Mouse (Mus musculus) midbrain, embryonic 13.5 days (tissue): ENCODE results near the gene Sept3. TPM values are rescaled to one million over a fixed set of nuclear protein-coding genes. Genes with fewer than 3 reads are reported as not detected.
A peak's percentile ranks its signal among the peaks of the same experiment; 100 is the strongest.
"Not testable (repeated sequence)": the region's sequence is repeated elsewhere in the genome, so short reads cannot be mapped to it uniquely, and the experiment has no call there.

Experiments
- ATAC-seq: fragments of 200-750 bp; cut with Nextera tagmentation; 2 replicates; pipeline ENCODE4 v1.8.0; 2017; ENCODE audit warnings: mild to moderate bottlenecking, moderate TSS enrichment, moderate library complexity
- H3K27ac ChIP-seq: fragments of 300-500 bp; sonication (generic); 2 replicates; pipeline ENCODE4 v1.5.1; 2015; ENCODE audit warnings: inconsistent platforms, mild to moderate bottlenecking, moderate library complexity
- H3K27me3 ChIP-seq: fragments of 300-500 bp; sonication (generic); 2 replicates; pipeline ENCODE4 v1.6.1; 2015; ENCODE audit warnings: mild to moderate bottlenecking, inconsistent platforms
- H3K36me3 ChIP-seq: fragments of 300-500 bp; sonication (generic); 2 replicates; pipeline ENCODE4 v1.6.1; 2015; ENCODE audit warnings: mild to moderate bottlenecking, inconsistent platforms
- H3K4me1 ChIP-seq: fragments of 300-500 bp; sonication (generic); replicated peaks from 2 replicates; pipeline ENCODE4 v1.6.1; 2015; ENCODE audit warnings: inconsistent platforms
- H3K4me2 ChIP-seq: fragments of 300-500 bp; sonication (generic); replicated peaks from 2 replicates; pipeline ENCODE4 v1.6.1; 2015; ENCODE audit warnings: moderate library complexity, mild to moderate bottlenecking, inconsistent platforms
- H3K4me3 ChIP-seq: fragments of 300-500 bp; sonication (generic); replicated peaks from 2 replicates; pipeline ENCODE4 v1.5.1; 2015; ENCODE audit warnings: mild to moderate bottlenecking, inconsistent platforms
- H3K9ac ChIP-seq: fragments of 300-500 bp; sonication (generic); replicated peaks from 2 replicates; pipeline ENCODE4 v1.6.1; 2015; ENCODE audit warnings: mild to moderate bottlenecking, inconsistent platforms
- H3K9me3 ChIP-seq: fragments of 300-500 bp; sonication (generic); 2 replicates; pipeline ENCODE4 v1.6.1; 2016; ENCODE audit warnings: mild to moderate bottlenecking, inconsistent platforms
- WGBS: fragments of 180-500 bp; shearing (Covaris S2); methylation state at CpG from one replicate; pipeline ENCODE4 v1.1.7; 2015; 5-methylcytosine and 5-hydroxymethylcytosine counted together
- polyA plus RNA-seq: library from polyadenylated mRNA; unstranded; fragments of >200 nt; fragmentation: Nextera tagmentation; extraction: Ambion mirVana; gene quantifications from 2 replicates; pipeline ENCODE4 v1.2.1, GENCODE M21; 2015

The Sept3 gene
- polyA plus RNA-seq, 1 experiment from 2014 or later, result 349 TPM

DNA sequence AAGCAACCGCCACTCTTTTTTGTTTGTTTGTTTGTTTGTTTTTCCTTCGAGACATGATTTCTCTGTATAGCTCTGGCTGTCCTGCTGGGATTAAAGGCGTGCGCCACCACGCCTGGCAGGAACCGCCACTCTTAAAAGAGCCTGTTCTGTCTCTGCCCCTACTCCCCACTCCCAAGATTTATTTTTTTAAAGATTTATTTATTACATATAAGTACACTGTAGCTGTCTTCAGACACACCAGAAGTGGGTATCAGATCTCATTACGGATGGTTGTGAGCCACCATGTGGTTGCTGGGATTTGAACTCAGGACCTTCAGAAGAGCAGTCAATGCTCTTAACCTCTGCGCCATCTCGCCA lies 29.9 kb upstream of the Sept3 start:
- H3K9ac ChIP-seq, result peak overlapping the region; percentile 65
- peak overlapping the region; percentile 77 for H3K27ac ChIP-seq
- WGBS, result 27% methylated on average over 9 of the region's 9 CpGs
- ATAC-seq, result peak; percentile 65
- not testable (repeated sequence) for H3K27me3 ChIP-seq, H3K4me1 ChIP-seq, H3K36me3 ChIP-seq, H3K9me3 ChIP-seq
- peak overlapping the region; percentile 75 for H3K4me3 ChIP-seq
- peak overlapping the region; percentile 81 for H3K4me2 ChIP-seq

DNA sequence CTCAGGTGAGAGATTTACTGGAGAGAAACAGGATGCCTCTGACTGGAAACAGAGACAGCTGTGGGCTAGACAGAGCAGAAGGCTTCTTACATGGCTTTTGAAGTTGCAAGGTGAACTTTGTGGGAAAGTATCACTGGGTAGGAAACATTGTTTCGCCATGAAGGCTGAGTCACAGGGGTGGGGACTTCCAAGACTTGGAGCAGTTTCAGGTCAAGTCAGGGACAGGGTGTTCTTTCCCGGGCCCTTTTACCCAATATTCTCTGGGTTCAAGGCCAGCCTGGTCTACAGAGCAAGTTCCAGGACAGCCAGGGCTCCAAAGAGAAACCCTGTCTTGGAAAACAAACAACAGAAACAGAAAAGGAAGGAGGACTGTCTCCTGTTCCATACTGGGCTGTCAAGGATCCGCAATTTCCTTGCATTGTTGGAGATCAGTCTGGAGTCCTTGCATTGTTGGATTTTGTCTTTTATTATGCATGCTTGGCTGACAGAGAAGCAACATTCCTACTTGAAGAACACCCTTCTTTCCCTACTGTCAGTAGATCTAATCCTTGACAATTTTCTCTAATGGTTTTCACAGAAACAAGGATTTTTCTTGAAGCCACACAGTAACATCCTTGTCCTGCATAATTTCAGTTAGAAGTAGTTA lies 27.4 kb upstream of the Sept3 start:
- H3K36me3 ChIP-seq, result no peaks in the 10 kb centered on the region
- 82% methylated on average over 3 of the region's 3 CpGs for WGBS

DNA sequence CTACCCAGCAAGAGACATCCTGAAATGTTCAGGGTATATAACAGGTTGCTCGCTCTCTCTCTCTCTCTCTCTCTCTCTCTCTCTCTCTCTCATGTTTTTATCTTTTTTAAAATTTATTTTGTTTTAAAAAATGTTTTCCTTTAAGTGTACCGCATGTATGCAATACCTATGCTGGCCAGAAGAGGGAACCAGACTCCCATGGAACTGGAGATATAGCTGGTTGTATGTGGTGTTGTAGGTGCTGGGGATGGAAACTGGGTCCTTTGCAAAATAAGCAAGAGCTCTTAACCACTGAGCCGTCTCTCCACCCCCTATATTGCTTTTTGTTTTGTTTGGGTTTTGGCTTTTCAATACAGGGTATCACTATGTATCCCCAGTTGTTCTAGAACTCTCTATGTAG lies 23.1 kb upstream of the Sept3 start:
- H3K9me3 ChIP-seq, result no peaks in the 10 kb centered on the region
- H3K4me2 ChIP-seq, result no peak overlapping the region
- no peaks in the 10 kb centered on the region for H3K27me3 ChIP-seq
- H3K9ac ChIP-seq, result no peak overlapping the region
- no peak overlapping the region for H3K27ac ChIP-seq
- H3K4me1 ChIP-seq, result peaks cover 21% of the 10 kb centered on the region
- no peak for ATAC-seq
- no peaks in the 10 kb centered on the region for H3K36me3 ChIP-seq
- 94% methylated on average over 3 of the region's 3 CpGs for WGBS
- H3K4me3 ChIP-seq, result no peak overlapping the region

More for the DNA sequence above, 27.4 kb upstream of the Sept3 start:
- Histone ChIP-seq H3K27me3 (no peaks in the 10 kb centered on the region), H3K27ac (no peak overlapping the region), H3K4me2 (no peak overlapping the region), H3K9ac (no peak overlapping the region), H3K4me1 (peaks cover 8% of the 10 kb centered on the region), H3K4me3 (no peak overlapping the region), H3K9me3 (no peaks in the 10 kb centered on the region)
- ATAC-seq, result no peak

DNA sequence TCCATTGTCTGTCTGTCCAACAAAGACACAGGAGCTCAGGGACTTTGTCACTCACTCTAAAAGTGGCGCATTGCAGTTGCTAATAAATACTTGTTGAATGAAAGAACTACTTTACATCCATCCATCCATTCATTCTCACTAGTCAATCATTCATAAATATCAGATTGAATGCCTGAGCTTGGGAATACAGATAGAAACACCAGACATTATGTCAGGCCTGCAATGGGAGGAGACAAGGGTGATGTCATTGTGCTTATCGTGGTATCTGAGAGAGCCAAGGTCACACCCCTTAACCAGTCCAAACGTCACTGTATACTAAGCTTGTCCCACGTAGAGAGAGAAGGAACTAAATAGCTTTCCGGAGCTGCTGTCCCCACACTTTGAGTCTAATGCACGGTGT lies 22.6 kb upstream of the Sept3 start, which contains the start of gene 1500009C09Rik:
Gene 1500009C09Rik (plus strand): TSS at position 301 of the 400 bp plus-strand sequence.
- H3K4me3 ChIP-seq, result no peak within 1 kb of the TSS
- H3K4me2 ChIP-seq, result no peak within 1 kb of the TSS
- 90% methylated on average over 6 of the region's 6 CpGs for WGBS
- H3K36me3 ChIP-seq, result no peaks in the 10 kb centered on the region
- no peak within 1 kb of the TSS for H3K9ac ChIP-seq
- no peak for ATAC-seq
- peaks cover 26% of the 10 kb centered on the region for H3K4me1 ChIP-seq
- no peaks in the 10 kb centered on the region for H3K27me3 ChIP-seq
- H3K27ac ChIP-seq, result no peak within 1 kb of the TSS
- H3K9me3 ChIP-seq, result no peaks in the 10 kb centered on the region

DNA sequence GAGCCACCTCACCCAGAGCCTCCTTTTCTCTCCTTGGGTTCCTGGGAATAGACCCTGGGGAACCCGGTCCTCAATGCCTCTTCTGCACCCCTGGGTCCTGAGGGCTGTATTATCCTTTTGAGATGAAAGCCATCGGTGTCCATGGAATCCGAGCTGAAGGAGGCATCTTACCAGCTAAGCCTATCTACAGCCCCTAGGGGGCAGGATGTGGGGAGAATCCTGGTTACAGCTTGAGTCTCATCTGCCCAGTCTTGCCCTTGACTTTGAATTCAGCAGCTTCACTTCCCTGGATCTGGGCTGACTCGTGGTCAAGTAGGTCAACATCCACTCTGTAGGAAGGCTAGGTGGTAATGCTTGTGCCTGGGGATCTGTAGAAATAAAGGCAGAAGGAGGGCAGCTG lies 19.4 kb upstream of the Sept3 start:
- Histone ChIP-seq H3K9ac (no peak overlapping the region), H3K4me1 (peaks cover 36% of the 10 kb centered on the region), H3K9me3 (no peaks in the 10 kb centered on the region), H3K27me3 (no peaks in the 10 kb centered on the region; the same call in 1 of the 2 replicates), H3K27ac (peak overlapping the region; percentile 93), H3K4me3 (no peak overlapping the region; the same call in 1 of the 2 replicates), H3K36me3 (peaks cover 6% of the 10 kb centered on the region; the same call in 1 of the 2 replicates), H3K4me2 (peak overlapping the region; percentile 64)
- WGBS, result 33% methylated on average over 4 of the region's 4 CpGs
- ATAC-seq, result 0 out of 2 replicates have a peak, but pooled peaks have one; percentile 1

DNA sequence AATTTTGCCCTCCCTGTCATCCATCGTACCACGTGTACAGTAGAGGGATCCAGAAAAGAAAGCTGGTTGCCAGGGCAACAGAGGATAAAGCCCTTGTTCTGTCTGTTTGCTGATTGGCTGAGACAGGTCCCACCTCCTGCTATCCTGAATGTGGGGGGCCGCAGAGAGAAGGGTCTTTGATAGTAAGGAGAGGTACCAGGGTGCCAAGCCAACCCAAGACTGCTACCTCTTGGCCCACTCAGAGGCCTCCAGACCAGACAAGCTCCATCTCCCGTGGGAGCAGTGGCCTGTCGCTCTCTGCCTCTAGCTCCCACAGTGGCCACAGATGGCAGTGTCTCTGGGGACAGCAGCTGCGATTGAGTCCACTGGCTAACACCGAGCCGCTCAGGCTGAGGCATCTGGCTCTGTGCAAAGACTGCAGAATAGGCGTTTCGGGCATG lies 18.7 kb upstream of the Sept3 start:
- 3% methylated on average over 10 of the region's 10 CpGs for WGBS
- Histone ChIP-seq H3K4me1 (peaks cover 36% of the 10 kb centered on the region), H3K4me3 (peak overlapping the region; percentile 54), H3K9me3 (no peaks in the 10 kb centered on the region), H3K36me3 (peaks cover 14% of the 10 kb centered on the region; the same call in 1 of the 2 replicates), H3K27ac (peak overlapping the region; percentile 93), H3K9ac (peak overlapping the region; percentile 74), H3K4me2 (peak overlapping the region; percentile 64), H3K27me3 (peaks cover 4% of the 10 kb centered on the region; the same call in 1 of the 2 replicates)
- ATAC-seq, result peak; percentile 90

DNA sequence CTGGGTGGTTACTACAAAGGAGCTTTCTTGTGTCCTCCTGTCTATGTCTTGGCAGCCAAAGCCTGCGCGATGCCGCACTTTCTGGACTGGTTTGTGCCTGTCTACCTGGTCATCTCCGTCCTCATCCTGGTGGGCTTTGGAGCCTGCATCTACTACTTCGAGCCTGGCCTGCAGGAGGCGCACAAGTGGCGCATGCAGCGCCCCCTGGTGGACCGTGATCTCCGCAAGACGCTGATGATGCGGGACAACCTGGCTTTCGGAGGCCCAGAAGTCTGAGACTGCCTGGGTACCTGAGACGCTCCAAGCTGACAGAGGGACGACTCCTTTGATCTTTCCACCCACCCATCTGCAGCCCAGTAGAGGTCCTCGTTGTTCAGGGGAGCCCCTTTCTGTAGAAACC lies 15.2 kb upstream of the Sept3 start:
- H3K36me3 ChIP-seq, result peaks cover 17% of the 10 kb centered on the region; the same call in 1 of the 2 replicates
- H3K9me3 ChIP-seq, result no peaks in the 10 kb centered on the region
- no peak overlapping the region for H3K27ac ChIP-seq
- peaks cover 4% of the 10 kb centered on the region; the same call in 1 of the 2 replicates for H3K27me3 ChIP-seq
- no peak overlapping the region for H3K9ac ChIP-seq
- peaks cover 38% of the 10 kb centered on the region for H3K4me1 ChIP-seq
- ATAC-seq, result no peak
- H3K4me2 ChIP-seq, result no peak overlapping the region
- WGBS, result 12% methylated on average over 16 of the region's 16 CpGs
- no peak overlapping the region for H3K4me3 ChIP-seq

DNA sequence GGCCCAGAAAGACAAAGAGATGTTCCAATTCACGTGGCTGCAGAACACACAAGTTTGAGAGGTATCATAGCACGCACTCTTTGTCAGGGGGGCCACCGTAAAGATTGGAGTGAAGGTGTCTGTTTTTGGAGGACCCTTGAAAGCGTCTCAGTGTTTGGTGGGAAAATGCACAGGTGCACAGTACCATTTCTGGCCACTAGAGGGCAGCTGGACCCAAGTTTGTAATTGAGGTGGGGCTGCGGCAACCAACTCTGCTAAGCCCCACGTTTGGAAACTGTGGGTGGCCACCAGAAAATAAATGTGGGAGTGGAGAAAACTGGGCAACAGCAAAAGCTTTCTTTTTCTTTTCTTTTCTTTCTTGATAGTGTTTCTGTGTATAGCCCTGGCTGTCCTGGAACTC lies 8.3 kb upstream of the Sept3 start:
- Histone ChIP-seq H3K36me3 (no peaks in the 10 kb centered on the region), H3K9ac (no peak overlapping the region), H3K9me3 (no peaks in the 10 kb centered on the region), H3K4me2 (no peak overlapping the region), H3K27ac (no peak overlapping the region), H3K4me3 (no peak overlapping the region), H3K27me3 (no peaks in the 10 kb centered on the region), H3K4me1 (peaks cover 37% of the 10 kb centered on the region)
- ATAC-seq, result peak; percentile 13; the same call in 1 of the 2 replicates
- 14% methylated on average over 6 of the region's 6 CpGs for WGBS

DNA sequence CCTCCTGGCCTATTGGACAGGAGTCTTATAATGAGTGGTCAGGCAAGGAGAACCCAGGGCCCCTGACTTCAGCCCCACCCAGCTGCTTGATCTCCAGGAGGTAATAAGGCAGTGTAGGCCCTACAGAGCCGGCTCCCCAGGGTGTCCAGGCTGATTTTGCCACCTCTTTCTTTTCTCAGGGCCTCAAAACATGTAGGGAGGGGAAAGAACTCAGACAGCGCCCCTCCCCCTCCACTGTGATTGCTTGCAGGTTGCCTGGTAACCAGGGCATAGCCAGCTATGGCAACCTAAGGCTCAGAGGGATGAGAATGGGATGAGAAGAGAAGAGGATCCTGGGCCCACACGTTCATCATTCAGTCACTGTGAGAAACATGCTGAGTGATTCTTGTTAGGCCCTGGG lies 6.5 kb upstream of the Sept3 start:
- Histone ChIP-seq H3K4me2 (no peak overlapping the region), H3K4me3 (no peak overlapping the region), H3K27ac (peak overlapping the region; percentile 58), H3K27me3 (peaks cover 9% of the 10 kb centered on the region), H3K4me1 (peaks cover 42% of the 10 kb centered on the region), H3K36me3 (no peaks in the 10 kb centered on the region), H3K9ac (0 out of 2 replicates have a peak overlapping the region, but pooled peaks have one; percentile 0), H3K9me3 (no peaks in the 10 kb centered on the region)
- peak; percentile 56 for ATAC-seq
- 10% methylated on average over 3 of the region's 3 CpGs for WGBS

DNA sequence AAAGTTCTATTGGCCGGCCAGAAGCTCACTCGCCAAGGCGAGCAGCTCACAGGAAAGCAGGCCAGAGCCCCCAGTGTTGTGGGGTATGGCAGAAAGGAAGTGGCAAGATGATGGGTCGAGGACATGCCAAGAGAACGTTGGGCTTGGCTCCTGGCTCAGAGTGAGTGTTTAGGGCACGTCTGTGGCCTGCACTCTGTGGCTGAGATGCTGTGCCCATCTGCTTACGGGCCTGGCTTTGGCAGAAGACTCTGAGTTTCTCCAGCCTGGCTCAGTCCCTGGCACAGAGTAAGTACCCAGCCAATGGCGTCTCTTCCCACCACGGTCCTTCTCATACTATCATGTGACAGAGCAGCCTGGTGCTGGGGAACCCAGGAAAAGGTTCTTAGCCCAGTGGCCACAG lies 5.9 kb upstream of the Sept3 start:
- peak overlapping the region; percentile 21; the same call in 1 of the 2 replicates for H3K9ac ChIP-seq
- no peaks in the 10 kb centered on the region for H3K9me3 ChIP-seq
- no peak for ATAC-seq
- no peak overlapping the region for H3K4me2 ChIP-seq
- no peaks in the 10 kb centered on the region for H3K36me3 ChIP-seq
- H3K4me1 ChIP-seq, result peaks cover 45% of the 10 kb centered on the region
- H3K4me3 ChIP-seq, result no peak overlapping the region
- peaks cover 15% of the 10 kb centered on the region for H3K27me3 ChIP-seq
- peak overlapping the region; percentile 58 for H3K27ac ChIP-seq
- WGBS, result 88% methylated on average over 9 of the region's 9 CpGs

DNA sequence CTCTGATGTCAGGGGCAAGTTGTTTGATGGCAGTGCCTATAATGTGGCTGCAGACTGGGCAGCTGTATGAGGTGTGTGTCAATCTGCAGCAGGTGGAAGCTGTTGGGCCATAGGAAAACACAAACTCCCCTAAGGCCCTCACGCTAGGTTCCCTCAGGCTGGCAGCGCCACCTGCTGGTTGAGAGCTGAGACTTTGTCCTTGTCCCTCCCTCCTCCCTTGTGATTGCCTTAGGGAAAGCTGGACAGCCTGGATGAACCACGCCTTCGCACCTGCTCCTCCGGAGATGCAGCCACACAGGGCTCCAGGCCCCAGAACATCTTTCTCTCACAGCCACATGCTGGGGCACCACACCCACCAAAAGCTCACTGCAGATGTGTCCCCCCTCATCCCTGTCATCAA lies 3.5 kb upstream of the Sept3 start:
- WGBS, result 4% methylated on average over 5 of the region's 5 CpGs
- Histone ChIP-seq H3K4me3 (no peak overlapping the region), H3K27ac (peak overlapping the region; percentile 45), H3K9me3 (no peaks in the 10 kb centered on the region), H3K27me3 (peaks cover 16% of the 10 kb centered on the region), H3K36me3 (no peaks in the 10 kb centered on the region), H3K4me1 (peaks cover 54% of the 10 kb centered on the region), H3K4me2 (no peak overlapping the region), H3K9ac (no peak overlapping the region)
- ATAC-seq, result 0 out of 2 replicates have a peak, but pooled peaks have one; percentile 2

DNA sequence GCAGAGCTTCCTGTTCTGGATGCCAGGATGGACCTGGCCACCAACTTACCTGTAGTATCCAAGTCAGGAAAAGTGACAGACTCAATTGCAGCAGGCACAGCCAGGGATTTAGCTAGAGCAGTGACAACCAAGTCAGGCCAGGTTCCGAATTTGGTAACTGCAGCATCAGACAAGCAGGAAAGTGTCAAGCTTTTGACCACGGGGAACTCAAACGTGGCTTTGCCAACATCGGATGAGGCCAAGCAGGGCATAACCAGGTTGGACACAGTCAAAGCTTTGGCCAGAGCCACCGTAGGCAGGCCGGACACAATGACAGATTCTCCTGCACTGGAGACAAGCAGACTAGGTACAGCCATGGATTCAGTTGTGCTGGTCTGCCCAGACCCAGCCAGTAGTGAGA lies 2.4 kb upstream of the Sept3 start:
- no peak overlapping the region for H3K9ac ChIP-seq
- no peak overlapping the region for H3K4me3 ChIP-seq
- WGBS, result 91% methylated on average over 6 of the region's 6 CpGs
- no peaks in the 10 kb centered on the region for H3K9me3 ChIP-seq
- no peak for ATAC-seq
- H3K27me3 ChIP-seq, result peaks cover 16% of the 10 kb centered on the region
- H3K27ac ChIP-seq, result no peak overlapping the region
- H3K4me1 ChIP-seq, result peaks cover 64% of the 10 kb centered on the region
- H3K4me2 ChIP-seq, result no peak overlapping the region
- H3K36me3 ChIP-seq, result peaks cover under 1% of the 10 kb centered on the region; the same call in 1 of the 2 replicates
